Mouse (Mus musculus) ES-Bruce4 (cell line): ENCODE measurements at regions not wholly inside any gene's neighbourhood (a gene's known extent, or its start where the extent isn't known, plus 50 kb on each side); places are given as distances from the start of the nearest gene placed in this dataset.

Source experiments
- H3K27ac ChIP-seq: 2 replicates; pipeline ENCODE4 v1.5.1; 2012; ENCODE audit warnings: low read length, inconsistent platforms; ENCODE audit not compliant: insufficient read depth
- H3K27me3 ChIP-seq: 2 replicates; pipeline ENCODE4 v1.6.1; 2012; ENCODE audit warnings: mild to moderate bottlenecking, low read length, inconsistent platforms; ENCODE audit not compliant: control insufficient read depth, poor library complexity, insufficient read depth, severe bottlenecking
- H3K36me3 ChIP-seq: 2 replicates; pipeline ENCODE4 v1.6.1; 2012; ENCODE audit warnings: inconsistent platforms, mild to moderate bottlenecking, low read length, moderate library complexity; ENCODE audit not compliant: control insufficient read depth, poor library complexity, insufficient read depth, severe bottlenecking
- H3K4me1 ChIP-seq: one replicate; pipeline ENCODE4 v1.8.1; 2011; ENCODE audit warnings: low read length; ENCODE audit not compliant: control insufficient read depth, insufficient read depth
- H3K4me3 ChIP-seq: 2 replicates; pipeline ENCODE4 v1.5.1; 2011; ENCODE audit warnings: low read depth, mild to moderate bottlenecking, low read length
- H3K9ac ChIP-seq: 2 replicates; pipeline ENCODE4 v1.6.1; 2012; ENCODE audit warnings: low read depth, mild to moderate bottlenecking, inconsistent platforms; ENCODE audit not compliant: poor library complexity, severe bottlenecking
- H3K9me3 ChIP-seq: replicated peaks from 2 replicates; pipeline ENCODE4 v1.6.1; 2012; ENCODE audit warnings: mild to moderate bottlenecking, low read length, inconsistent platforms; ENCODE audit not compliant: control insufficient read depth, poor library complexity, insufficient read depth, severe bottlenecking
- CTCF ChIP-seq: IDR thresholded peaks from one replicate; pipeline ENCODE4 v1.8.1; 2011; ENCODE audit warnings: low read depth, low read length
- EP300 ChIP-seq: IDR thresholded peaks from 2 replicates; pipeline ENCODE4 v1.6.1; 2011; ENCODE audit warnings: low read depth, low read length; ENCODE audit not compliant: insufficient read depth
- POLR2A ChIP-seq: IDR thresholded peaks from one replicate; pipeline ENCODE4 v1.8.1; 2011; ENCODE audit warnings: low read length; ENCODE audit not compliant: insufficient read depth

- Histone ChIP-seq H3K27ac (no peak overlapping the region), H3K4me1 (no peaks in the 10 kb centered on the region), H3K27me3 (no peaks in the 10 kb centered on the region), H3K9me3 (no peaks in the 10 kb centered on the region), H3K9ac (no peak overlapping the region), H3K36me3 (no peaks in the 10 kb centered on the region), H3K4me3 (no peak overlapping the region)
- TF ChIP-seq EP300: no peak
- no peak for TF ChIP-seq POLR2A
- no peak for TF ChIP-seq CTCF
Measured at GRCm38 (mm10) chr16:87245441-87245840, 108.5 kb upstream of the N6amt1 start.

GRCm38 (mm10) chr16:87242027-87242426 lies 112.0 kb upstream of the N6amt1 start:
- Histone ChIP-seq H3K36me3 (no peaks in the 10 kb centered on the region), H3K9ac (no peak overlapping the region), H3K9me3 (no peaks in the 10 kb centered on the region), H3K4me1 (no peaks in the 10 kb centered on the region), H3K27me3 (no peaks in the 10 kb centered on the region), H3K4me3 (no peak overlapping the region), H3K27ac (no peak overlapping the region)
- no peak for TF ChIP-seq CTCF
- no peak for TF ChIP-seq POLR2A
- no peak for TF ChIP-seq EP300

- Histone ChIP-seq H3K27ac (no peak overlapping the region), H3K9ac (no peak overlapping the region), H3K4me1 (no peaks in the 10 kb centered on the region), H3K36me3 (no peaks in the 10 kb centered on the region), H3K4me3 (no peak overlapping the region), H3K27me3 (no peaks in the 10 kb centered on the region), H3K9me3 (no peaks in the 10 kb centered on the region)
- TF ChIP-seq POLR2A (no peak), EP300 (no peak), CTCF (no peak)
Measured at GRCm38 (mm10) chr16:87239105-87239504, 114.9 kb upstream of the N6amt1 start.

- no peak overlapping the region for H3K9ac ChIP-seq
- no peak overlapping the region for H3K4me3 ChIP-seq
- no peak overlapping the region for H3K27ac ChIP-seq
- no peaks in the 10 kb centered on the region for H3K36me3 ChIP-seq
- no peaks in the 10 kb centered on the region for H3K4me1 ChIP-seq
- peaks cover 7% of the 10 kb centered on the region; the same call in 1 of the 2 replicates for H3K9me3 ChIP-seq
- H3K27me3 ChIP-seq: no peaks in the 10 kb centered on the region
- TF ChIP-seq POLR2A: no peak
- TF ChIP-seq EP300: no peak
- no peak for TF ChIP-seq CTCF
Measured at GRCm38 (mm10) chr16:87234199-87234598, 119.8 kb upstream of the N6amt1 start.

GRCm38 (mm10) chr16:87225595-87225994 lies 128.4 kb upstream of the N6amt1 start:
- Histone ChIP-seq H3K9me3 (no peaks in the 10 kb centered on the region), H3K36me3 (no peaks in the 10 kb centered on the region), H3K9ac (no peak overlapping the region), H3K4me1 (no peaks in the 10 kb centered on the region), H3K4me3 (no peak overlapping the region), H3K27me3 (no peaks in the 10 kb centered on the region; the same call in 1 of the 2 replicates), H3K27ac (no peak overlapping the region)
- TF ChIP-seq CTCF (no peak), EP300 (no peak), POLR2A (no peak)

- H3K9me3 ChIP-seq: no peaks in the 10 kb centered on the region
- no peaks in the 10 kb centered on the region for H3K36me3 ChIP-seq
- no peak for TF ChIP-seq EP300
- TF ChIP-seq CTCF: no peak
- no peak for TF ChIP-seq POLR2A
- no peak overlapping the region for H3K27ac ChIP-seq
- H3K9ac ChIP-seq: no peak overlapping the region
- H3K27me3 ChIP-seq: no peaks in the 10 kb centered on the region; the same call in 1 of the 2 replicates
- H3K4me3 ChIP-seq: no peak overlapping the region
- no peaks in the 10 kb centered on the region for H3K4me1 ChIP-seq
Measured at GRCm38 (mm10) chr16:87225085-87225484, 128.9 kb upstream of the N6amt1 start.
